Mouse (Mus musculus): ENCODE data around the gene Trmt13.

DNA sequence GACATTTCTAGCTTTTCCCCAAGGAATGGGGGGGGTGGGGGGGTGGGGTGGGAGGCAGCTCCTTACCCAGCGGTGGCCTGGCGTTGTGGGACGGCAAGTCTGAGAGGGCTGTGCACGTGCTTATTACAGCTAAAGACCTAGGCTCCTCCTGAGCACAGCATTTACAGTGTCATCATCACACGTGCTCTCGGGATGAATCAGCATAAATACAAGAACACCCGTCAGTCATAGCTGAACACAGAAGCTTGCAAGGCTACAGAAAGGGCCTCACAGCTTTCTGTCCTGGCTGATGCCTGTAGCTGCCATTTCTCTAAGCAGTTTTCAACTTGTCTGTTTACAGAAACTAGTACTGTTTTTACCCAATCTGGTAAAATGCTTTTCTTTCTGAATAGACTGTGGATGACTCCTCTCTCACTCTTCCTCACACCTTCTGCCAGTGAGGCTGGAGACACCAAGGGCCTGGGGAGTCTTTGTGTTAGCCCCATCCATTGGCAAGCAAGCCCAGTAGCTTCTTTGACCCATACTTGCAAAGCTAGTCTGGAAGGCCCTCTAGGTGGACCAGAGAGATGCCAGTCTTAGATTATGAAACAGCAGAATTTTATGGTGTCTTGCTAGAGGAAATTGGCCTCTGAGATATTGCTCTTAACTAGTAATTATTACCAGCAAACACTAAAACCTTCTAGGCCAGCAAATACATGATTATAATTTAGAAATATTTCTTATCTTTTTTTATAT is 6.4 kb upstream of the Trmt13 start:
- no peak for TF ChIP-seq POLR2A (IDR thresholded peaks at IDR 0.05; ENCODE audit: extremely low read depth, insufficient read depth, low read length)
- no peak for TF ChIP-seq CTCF (IDR thresholded peaks at IDR 0.05; ENCODE audit: extremely low read depth, insufficient read depth, low read length)
